Mouse (Mus musculus) embryo, embryonic 11 days (tissue): ENCODE results near the gene Uqcc1.
"Not testable (repeated sequence)": the region's sequence is repeated elsewhere in the genome, so short reads cannot be mapped to it uniquely, and the experiment has no call there.

Source experiments
- DNase-seq: peaks from one replicate; pipeline ENCODE4 v3.0.0-alpha.2; 2015

The Uqcc1 gene

GRCm38 (mm10) chr2:155928711-155929345, 1.3 kb downstream of the Uqcc1 start:
- DNase-seq, result peak; percentile 6

- DNase-seq, result not testable (repeated sequence)
Measured at GRCm38 (mm10) chr2:155925213-155925612, 4.9 kb downstream of the Uqcc1 start.

- DNase-seq, result no peak
Measured at GRCm38 (mm10) chr2:155923143-155923542, 7.0 kb downstream of the Uqcc1 start.

GRCm38 (mm10) chr2:155914684-155915083, 15.4 kb downstream of the Uqcc1 start:
- no peak for DNase-seq

GRCm38 (mm10) chr2:155903632-155904008, 26.5 kb downstream of the Uqcc1 start:
- DNase-seq, result no peak

GRCm38 (mm10) chr2:155902989-155903631, 27.0 kb downstream of the Uqcc1 start:
- DNase-seq, result no peak

GRCm38 (mm10) chr2:155895046-155895735, 34.9 kb downstream of the Uqcc1 start:
- no peak for DNase-seq

- no peak for DNase-seq
Measured at GRCm38 (mm10) chr2:155894307-155895045, 35.6 kb downstream of the Uqcc1 start.

- DNase-seq, result no peak
Measured at GRCm38 (mm10) chr2:155886776-155887175, 43.3 kb downstream of the Uqcc1 start.

- no peak for DNase-seq
Measured at GRCm38 (mm10) chr2:155885271-155885697, 44.8 kb downstream of the Uqcc1 start.

GRCm38 (mm10) chr2:155882087-155882486, 48.0 kb downstream of the Uqcc1 start:
- DNase-seq, result no peak

GRCm38 (mm10) chr2:155878964-155879876, 50.9 kb downstream of the Uqcc1 start:
- DNase-seq, result no peak

GRCm38 (mm10) chr2:155873636-155874035, 56.5 kb downstream of the Uqcc1 start:
- no peak for DNase-seq

GRCm38 (mm10) chr2:155872930-155873507, 57.1 kb downstream of the Uqcc1 start:
- DNase-seq, result no peak

- DNase-seq, result no peak
Measured at GRCm38 (mm10) chr2:155872486-155872885, 57.6 kb downstream of the Uqcc1 start.

GRCm38 (mm10) chr2:155869772-155870171, 60.3 kb downstream of the Uqcc1 start:
- DNase-seq, result no peak

- no peak for DNase-seq
Measured at GRCm38 (mm10) chr2:155868320-155868719, 61.8 kb downstream of the Uqcc1 start.

- peak; percentile 47 for DNase-seq
Measured at GRCm38 (mm10) chr2:155863301-155863867, 66.7 kb downstream of the Uqcc1 start.

GRCm38 (mm10) chr2:155862573-155863300, 67.4 kb downstream of the Uqcc1 start:
- DNase-seq, result peak; percentile 61

GRCm38 (mm10) chr2:155861581-155861980, 68.5 kb downstream of the Uqcc1 start:
- DNase-seq, result no peak

GRCm38 (mm10) chr2:155860102-155860501, 70.0 kb downstream of the Uqcc1 start:
- DNase-seq, result no peak
